Mouse (Mus musculus) ES-E14 (cell line): ENCODE measurements at regions not wholly inside any gene's neighbourhood (a gene's known extent, or its start where the extent isn't known, plus 50 kb on each side); places are given as distances from the start of the nearest gene placed in this dataset.

Experiments
- DNase-seq: peaks from one replicate; pipeline ENCODE4 v3.0.0-alpha.2; 2013; ENCODE audit warnings: low read depth, low spot score
- H3K27ac ChIP-seq: 2 replicates; pipeline ENCODE4 v1.5.1; 2012; ENCODE audit warnings: low read depth, mild to moderate bottlenecking, low read length, moderate library complexity, mixed read lengths; ENCODE audit not compliant: poor library complexity, insufficient read depth, severe bottlenecking
- H3K36me3 ChIP-seq: 2 replicates; pipeline ENCODE4 v1.6.1; 2012; ENCODE audit warnings: mild to moderate bottlenecking, low read length, moderate library complexity, mixed read lengths; ENCODE audit not compliant: control insufficient read depth, poor library complexity, insufficient read depth, severe bottlenecking
- H3K4me1 ChIP-seq, 2 experiments: fragments of 150-350 bp in 1 of 2; sonication (generic) in 1 of 2; 2 replicates each; pipeline ENCODE4 v1.6.1; 2012; ENCODE audit warnings: low read length in 2 of 2, mild to moderate bottlenecking in 1 of 2, mixed read lengths in 1 of 2; ENCODE audit not compliant: control insufficient read depth in 2 of 2, insufficient read depth in 2 of 2, poor library complexity in 1 of 2
- H3K4me3 ChIP-seq, 2 experiments: fragments of 150-350 bp in 1 of 2; sonication (generic) in 1 of 2; 2 replicates each; pipeline ENCODE4 v1.5.1; 2012; ENCODE audit warnings: low read length in 2 of 2, low read depth in 1 of 2, mild to moderate bottlenecking in 1 of 2, mixed read lengths in 1 of 2; ENCODE audit not compliant: insufficient read depth in 1 of 2, poor library complexity in 1 of 2, severe bottlenecking in 1 of 2
- H3K9ac ChIP-seq: 2 replicates; pipeline ENCODE4 v1.6.1; 2012; ENCODE audit warnings: low read depth, mild to moderate bottlenecking, low read length, mixed read lengths; ENCODE audit not compliant: poor library complexity, insufficient read depth, severe bottlenecking
- H3K9me3 ChIP-seq: fragments of 150-350 bp; sonication (generic); 2 replicates; pipeline ENCODE4 v1.6.1; 2012; ENCODE audit warnings: low read depth, mild to moderate bottlenecking, low read length; ENCODE audit not compliant: control insufficient read depth, insufficient read depth
- CHD2 ChIP-seq: IDR thresholded peaks from 2 replicates; pipeline ENCODE4 v1.6.1; 2014; ENCODE audit warnings: mild to moderate bottlenecking, low read depth, low read length, inconsistent platforms
- HCFC1 ChIP-seq: IDR thresholded peaks from 2 replicates; pipeline ENCODE4 v1.6.1; 2012; ENCODE audit warnings: low read length, inconsistent platforms, borderline replicate concordance; ENCODE audit not compliant: insufficient read depth
- MAFK ChIP-seq: IDR thresholded peaks from 2 replicates; pipeline ENCODE4 v1.6.1; 2014; ENCODE audit warnings: mild to moderate bottlenecking, low read depth, low read length, inconsistent platforms; ENCODE audit not compliant: insufficient read depth
- ZC3H11A ChIP-seq: IDR thresholded peaks from 2 replicates; pipeline ENCODE4 v1.6.1; 2012; ENCODE audit warnings: low read depth, mild to moderate bottlenecking, inconsistent platforms, low read length, borderline replicate concordance
- ZNF384 ChIP-seq: IDR thresholded peaks from 2 replicates; pipeline ENCODE4 v1.6.1; 2012; ENCODE audit warnings: low read depth, low read length, inconsistent platforms
- in situ Hi-C, 2 experiments: fragments of 600-800 bp; cut with MboI; formaldehyde crosslinking; loops; one replicate each; pipeline ENCODE4 v1.15.1; 2025; ENCODE audit warnings: low sequenced_read_pairs in 2 of 2, inconsistent platforms in 1 of 2; ENCODE audit not compliant: unreplicated experiment in 2 of 2

DNA sequence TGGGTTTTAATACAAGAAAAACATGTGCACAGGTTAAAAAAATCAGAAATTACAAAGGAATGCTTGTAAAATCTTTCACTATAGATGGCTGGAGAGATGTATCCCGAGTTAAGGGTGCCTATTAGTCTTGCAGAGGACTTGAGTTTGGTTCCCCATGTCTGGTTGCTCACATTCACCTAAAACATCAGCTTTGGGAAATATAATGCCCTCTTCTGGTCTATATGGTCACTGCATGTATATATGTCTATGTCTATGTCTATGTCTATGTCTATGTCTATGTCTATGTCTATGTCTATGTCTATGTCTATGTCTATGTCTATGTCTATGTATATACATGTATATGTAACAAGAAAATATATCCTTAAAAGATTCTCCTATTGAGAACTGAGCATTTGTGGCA lies 196.8 kb upstream of the Xylt1 start:
- TF ChIP-seq ZNF384 = no peak
- no peak for TF ChIP-seq HCFC1
- TF ChIP-seq MAFK = no peak
- TF ChIP-seq ZC3H11A = no peak; the same call in 1 of the 2 replicates
- no peak for TF ChIP-seq CHD2
- H3K9ac ChIP-seq = no peak overlapping the region
- H3K9me3 ChIP-seq = no peaks in the 10 kb centered on the region
- no peak for DNase-seq
- H3K36me3 ChIP-seq = no peaks in the 10 kb centered on the region
- H3K4me1 ChIP-seq = no peaks in the 10 kb centered on the region
- H3K27ac ChIP-seq = no peak overlapping the region
- in situ Hi-C loops = loop anchor here in 1 of 2 experiments (25.0 kb wide), 1 partner anchor 472 kb away; no protein-coding TSS in a partner anchor
- no peak overlapping the region for H3K4me3 ChIP-seq

GRCm38 (mm10) chr7:117185891-117186290 lies 194.9 kb upstream of the Xylt1 start:
- Histone ChIP-seq H3K9ac (no peak overlapping the region), H3K27ac (no peak overlapping the region), H3K4me3 (no peak overlapping the region), H3K9me3 (no peaks in the 10 kb centered on the region), H3K36me3 (no peaks in the 10 kb centered on the region), H3K4me1 (no peaks in the 10 kb centered on the region)
- in situ Hi-C loops = loop anchor here in 1 of 2 experiments (25.0 kb wide), 1 partner anchor 474 kb away; no protein-coding TSS in a partner anchor
- DNase-seq = no peak
- TF ChIP-seq HCFC1 (no peak), CHD2 (no peak), ZC3H11A (no peak), ZNF384 (no peak), MAFK (no peak)

GRCm38 (mm10) chr7:117196611-117197010 lies 184.2 kb upstream of the Xylt1 start:
- Histone ChIP-seq H3K36me3 (no peaks in the 10 kb centered on the region), H3K9ac (no peak overlapping the region), H3K27ac (no peak overlapping the region), H3K4me3 (no peak overlapping the region), H3K9me3 (no peaks in the 10 kb centered on the region), H3K4me1 (no peaks in the 10 kb centered on the region)
- in situ Hi-C loops = loop anchor here in 1 of 2 experiments (25.0 kb wide), 1 partner anchor 484 kb away; no protein-coding TSS in a partner anchor
- DNase-seq = no peak
- TF ChIP-seq MAFK (no peak), ZC3H11A (no peak), ZNF384 (no peak), CHD2 (no peak), HCFC1 (no peak)

DNA sequence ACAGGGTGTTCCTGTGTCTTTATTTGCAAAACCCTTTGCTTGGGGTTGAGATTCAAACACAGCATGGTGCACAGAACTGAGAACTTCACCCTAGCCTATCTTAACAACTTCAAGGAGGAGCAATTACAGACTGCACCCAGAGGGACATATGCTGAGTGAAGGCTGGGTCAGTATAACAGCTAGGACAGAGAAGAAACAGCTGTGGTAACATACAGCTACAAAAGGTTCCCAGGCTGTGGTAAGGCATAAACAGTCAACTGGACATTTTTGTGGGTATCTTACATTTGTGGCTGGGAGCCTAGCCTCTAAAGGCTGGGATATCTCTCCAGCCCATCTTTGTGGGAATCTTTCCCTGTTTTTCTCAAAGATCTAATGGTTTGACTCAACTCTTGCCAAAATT lies 154.5 kb upstream of the Xylt1 start:
- in situ Hi-C loops = no loop called here
- H3K9me3 ChIP-seq = no peaks in the 10 kb centered on the region
- no peak overlapping the region for H3K9ac ChIP-seq
- no peak overlapping the region for H3K27ac ChIP-seq
- no peaks in the 10 kb centered on the region for H3K4me1 ChIP-seq
- H3K4me3 ChIP-seq = no peak overlapping the region
- no peak for TF ChIP-seq MAFK
- TF ChIP-seq CHD2 = no peak
- no peak for TF ChIP-seq ZNF384
- TF ChIP-seq ZC3H11A = no peak
- no peak for TF ChIP-seq HCFC1
- DNase-seq = no peak
- H3K36me3 ChIP-seq = no peaks in the 10 kb centered on the region

DNA sequence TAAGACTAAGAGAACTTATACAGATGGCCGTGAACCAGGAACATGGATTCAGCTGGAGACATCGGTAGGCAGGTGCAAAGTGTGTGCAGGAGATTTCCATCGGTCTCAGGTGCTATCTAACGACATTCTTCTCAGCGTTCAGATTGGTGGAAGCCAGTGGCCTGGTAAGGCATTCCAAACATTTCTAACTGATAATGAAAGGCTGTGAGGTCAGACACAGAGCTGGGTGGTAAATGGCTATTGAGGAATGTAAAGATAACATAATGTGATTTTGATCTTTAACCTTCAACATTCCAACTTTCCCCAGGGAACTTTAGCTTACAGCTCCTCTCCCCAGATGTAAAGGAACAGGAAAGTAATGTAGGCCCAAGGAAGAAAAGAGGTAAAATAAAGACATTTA lies 151.2 kb upstream of the Xylt1 start:
- no peak for TF ChIP-seq MAFK
- TF ChIP-seq ZC3H11A = no peak
- no peak for TF ChIP-seq ZNF384
- TF ChIP-seq HCFC1 = no peak
- no peak for TF ChIP-seq CHD2
- in situ Hi-C loops = no loop called here
- Histone ChIP-seq H3K27ac (no peak overlapping the region), H3K36me3 (no peaks in the 10 kb centered on the region), H3K9me3 (no peaks in the 10 kb centered on the region), H3K4me3 (no peak overlapping the region), H3K4me1 (no peaks in the 10 kb centered on the region), H3K9ac (no peak overlapping the region)
- no peak for DNase-seq
